Mouse (Mus musculus): ENCODE data around the gene Wfdc13.

DNA sequence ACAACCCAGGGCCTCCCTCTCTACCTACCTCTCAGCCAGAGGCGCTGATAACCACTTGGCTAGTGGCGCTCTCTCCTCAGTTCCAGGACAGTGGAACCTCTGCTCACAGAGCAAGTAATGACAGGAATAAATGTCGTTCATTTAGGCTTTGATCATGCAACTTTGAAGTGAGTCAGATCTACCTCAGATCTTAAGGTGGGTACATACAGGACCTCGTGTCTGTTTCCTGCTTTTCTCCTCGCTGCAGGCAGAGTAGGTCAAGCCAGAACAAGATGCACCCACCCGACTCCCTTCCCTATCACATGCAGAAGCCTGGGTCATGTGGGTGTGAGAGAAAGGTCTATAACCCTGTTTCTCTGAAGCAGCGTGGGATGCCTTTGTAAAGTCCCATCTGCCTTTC lies 10.9 kb upstream of the Wfdc13 start, which contains the start of gene Wfdc11:
- TF ChIP-seq CTCF (IDR thresholded peaks at IDR 0.05; ENCODE audit: insufficient read depth, low read depth, low read length) (no peak), POLR2A (IDR thresholded peaks at IDR 0.05; ENCODE audit: insufficient read depth, low read depth, low read length) (no peak)
